Mouse (Mus musculus) embryonic facial prominence, embryonic 12.5 days (tissue): ENCODE data around the gene Rnf212. TPM values are rescaled to one million over a fixed set of nuclear protein-coding genes. Genes with fewer than 3 reads are reported as not detected.

Experiments used
- ATAC-seq: fragments of 200-750 bp; cut with Nextera tagmentation; 2 replicates; pipeline ENCODE4 v1.8.0; 2017; ENCODE audit not compliant: insufficient number of reproducible peaks, insufficient read depth, low FRiP score, low TSS enrichment
- H3K27ac ChIP-seq: fragments of 300-500 bp; sonication (generic); 2 replicates; pipeline ENCODE4 v1.5.1; 2016; ENCODE audit warnings: mild to moderate bottlenecking
- H3K27me3 ChIP-seq: fragments of 300-500 bp; sonication (generic); 2 replicates; pipeline ENCODE4 v1.6.1; 2016; ENCODE audit warnings: mild to moderate bottlenecking, moderate library complexity
- H3K36me3 ChIP-seq: fragments of 300-500 bp; sonication (generic); 2 replicates; pipeline ENCODE4 v1.6.1; 2016; ENCODE audit warnings: mild to moderate bottlenecking
- H3K4me1 ChIP-seq: fragments of 300-500 bp; sonication (generic); 2 replicates; pipeline ENCODE4 v1.6.1; 2016
- H3K4me2 ChIP-seq: fragments of 300-500 bp; sonication (generic); replicated peaks from 2 replicates; pipeline ENCODE4 v1.6.1; 2016; ENCODE audit warnings: mild to moderate bottlenecking, moderate library complexity
- H3K4me3 ChIP-seq: fragments of 300-500 bp; sonication (generic); 2 replicates; pipeline ENCODE4 v1.5.1; 2016; ENCODE audit warnings: mild to moderate bottlenecking
- H3K9ac ChIP-seq: fragments of 300-500 bp; sonication (generic); 2 replicates; pipeline ENCODE4 v1.6.1; 2016; ENCODE audit warnings: mild to moderate bottlenecking, moderate library complexity
- H3K9me3 ChIP-seq: fragments of 300-500 bp; sonication (generic); 2 replicates; pipeline ENCODE4 v1.6.1; 2016; ENCODE audit warnings: mild to moderate bottlenecking, moderate library complexity
- WGBS: fragments of 180-500 bp; shearing (Covaris S2); methylation state at CpG from one replicate; pipeline ENCODE4 v1.1.7; 2016; 5-methylcytosine and 5-hydroxymethylcytosine counted together
- polyA plus RNA-seq: library from polyadenylated mRNA; unstranded; fragments of >200 nt; fragmentation: Nextera tagmentation; extraction: Ambion mirVana; gene quantifications from 2 replicates; pipeline ENCODE4 v1.2.1, GENCODE M21; 2016

Gene Rnf212
- polyA plus RNA-seq, 1 experiment from 2014 or later, result 0.54 TPM

- H3K27me3 ChIP-seq, result no peaks in the 10 kb centered on the region
- H3K36me3 ChIP-seq, result peaks cover 6% of the 10 kb centered on the region; the same call in 1 of the 2 replicates
- WGBS, result 1% methylated on average over 36 of the region's 43 CpGs
- peak overlapping the region; percentile 81 for H3K4me3 ChIP-seq
- peak; percentile 91 for ATAC-seq
- peak overlapping the region; percentile 93 for H3K9ac ChIP-seq
- peak overlapping the region; percentile 73 for H3K27ac ChIP-seq
- no peaks in the 10 kb centered on the region for H3K9me3 ChIP-seq
- H3K4me1 ChIP-seq, result peaks cover 54% of the 10 kb centered on the region
- peak overlapping the region; percentile 75 for H3K4me2 ChIP-seq
Observed at GRCm38 (mm10) chr5:108693872-108694288, 80.9 kb downstream of the Rnf212 start.

- H3K4me1 ChIP-seq, result peaks cover 40% of the 10 kb centered on the region
- H3K27ac ChIP-seq, result no peak within 1 kb of the TSS
- no peaks in the 10 kb centered on the region for H3K27me3 ChIP-seq
- peak within 1 kb of the TSS; percentile 81 for H3K4me3 ChIP-seq
- H3K36me3 ChIP-seq, result no peaks in the 10 kb centered on the region
- no peak for ATAC-seq
- 2% methylated on average over 16 of the region's 18 CpGs for WGBS
- H3K9me3 ChIP-seq, result no peaks in the 10 kb centered on the region
- H3K9ac ChIP-seq, result peak within 1 kb of the TSS; percentile 93; the same call in 1 of the 2 replicates
- peak within 1 kb of the TSS; percentile 75 for H3K4me2 ChIP-seq
Observed at GRCm38 (mm10) chr5:108692271-108692670, 82.5 kb downstream of the Rnf212 start, which contains the start of gene Fgfrl1. Fgfrl1 (plus strand) TSS chr5:108692382.

DNA sequence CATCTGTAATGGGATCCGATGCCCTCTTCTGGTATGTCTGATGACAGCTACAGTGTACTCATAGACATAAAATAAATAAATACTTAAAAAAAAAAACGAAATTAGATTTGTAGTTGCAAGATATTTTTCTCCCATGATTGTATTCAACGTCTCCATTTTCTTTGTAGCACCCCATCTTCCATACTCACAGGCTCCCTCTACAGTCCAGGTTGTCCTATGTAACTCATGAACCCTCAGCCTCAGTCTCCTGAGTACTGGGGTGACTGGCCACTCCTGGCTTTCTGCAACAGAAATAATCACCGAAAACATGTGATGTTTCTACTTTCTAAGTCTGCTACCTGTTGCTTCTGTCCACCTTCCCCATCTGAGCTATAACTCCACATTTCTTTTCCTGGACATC, 83.6 kb downstream of the Rnf212 start:
- Histone ChIP-seq H3K4me2 (no peak overlapping the region), H3K36me3 (0 out of 2 replicates have a peak, but pooled peaks cover under 1% of the 10 kb centered on the region), H3K27ac (no peak overlapping the region), H3K4me3 (no peak overlapping the region), H3K27me3 (no peaks in the 10 kb centered on the region), H3K9me3 (no peaks in the 10 kb centered on the region), H3K4me1 (peaks cover 31% of the 10 kb centered on the region), H3K9ac (no peak overlapping the region)
- no peak for ATAC-seq
- WGBS, result 75% methylated on average over 4 of the region's 4 CpGs

- Histone ChIP-seq H3K27me3 (no peaks in the 10 kb centered on the region), H3K4me3 (no peak overlapping the region), H3K4me1 (peaks cover 18% of the 10 kb centered on the region; the same call in 1 of the 2 replicates), H3K27ac (no peak overlapping the region), H3K9ac (no peak overlapping the region), H3K9me3 (no peaks in the 10 kb centered on the region), H3K4me2 (no peak overlapping the region), H3K36me3 (0 out of 2 replicates have a peak, but pooled peaks cover 6% of the 10 kb centered on the region)
- ATAC-seq, result no peak
- 77% methylated on average over 5 of the region's 5 CpGs for WGBS
Observed at GRCm38 (mm10) chr5:108689091-108689490, 85.7 kb downstream of the Rnf212 start.

DNA sequence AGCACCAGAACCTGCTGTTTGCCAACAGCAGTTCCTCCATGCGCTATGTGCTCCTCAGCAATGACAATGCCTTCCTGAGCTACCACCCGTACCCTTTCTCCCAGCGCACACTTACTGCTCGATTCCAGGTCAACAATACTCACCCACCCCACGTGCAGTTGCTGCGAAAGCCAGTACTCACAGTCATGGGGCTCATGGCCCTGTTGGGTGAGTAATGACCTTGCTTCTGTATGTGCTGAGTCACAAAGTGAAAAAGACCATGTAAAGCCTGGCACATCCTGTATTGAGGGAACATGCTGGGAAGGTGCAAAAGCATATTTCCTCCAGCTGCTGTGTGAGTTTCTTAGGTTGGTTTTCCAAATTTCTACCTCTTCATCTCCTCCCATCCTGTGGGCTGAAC, 93.9 kb downstream of the Rnf212 start:
- Histone ChIP-seq H3K9me3 (no peaks in the 10 kb centered on the region), H3K9ac (no peak overlapping the region), H3K4me3 (no peak overlapping the region), H3K27ac (no peak overlapping the region), H3K4me1 (peaks cover 9% of the 10 kb centered on the region), H3K27me3 (no peaks in the 10 kb centered on the region), H3K36me3 (0 out of 2 replicates have a peak, but pooled peaks cover 3% of the 10 kb centered on the region), H3K4me2 (no peak overlapping the region)
- no peak for ATAC-seq
- 93% methylated on average over 6 of the region's 6 CpGs for WGBS

DNA sequence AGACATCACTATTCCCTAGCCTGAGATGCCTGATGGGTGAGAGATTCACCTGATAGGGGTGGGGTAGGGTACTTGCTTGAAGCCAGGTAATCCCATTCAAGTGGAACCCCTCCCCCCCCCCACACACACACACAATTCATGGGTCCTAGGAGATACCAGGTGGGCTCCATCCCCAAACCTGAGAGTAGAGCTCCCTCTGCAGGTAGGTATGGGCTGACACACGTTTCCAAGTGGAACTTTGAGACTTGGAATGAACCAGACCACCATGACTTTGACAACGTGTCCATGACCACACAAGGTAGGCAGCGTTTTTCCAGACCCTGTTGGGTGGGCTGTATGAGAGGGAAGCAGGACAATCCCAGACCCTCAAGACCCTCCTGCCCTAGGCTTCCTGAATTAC, 94.9 kb downstream of the Rnf212 start:
- H3K9ac ChIP-seq, result no peak overlapping the region
- no peak overlapping the region for H3K27ac ChIP-seq
- H3K27me3 ChIP-seq, result no peaks in the 10 kb centered on the region
- WGBS, result 52% methylated on average over 3 of the region's 3 CpGs
- H3K4me2 ChIP-seq, result no peak overlapping the region
- H3K4me3 ChIP-seq, result no peak overlapping the region
- peaks cover 13% of the 10 kb centered on the region for H3K4me1 ChIP-seq
- ATAC-seq, result no peak
- no peaks in the 10 kb centered on the region for H3K9me3 ChIP-seq
- H3K36me3 ChIP-seq, result no peaks in the 10 kb centered on the region

Other genes with a start within 250 kb of the Rnf212 start
- gene Cplx1, start 225.0 kb downstream of the Rnf212 start, polyA plus RNA-seq, result 3.5 and 4.3 TPM in 2 replicates
- gene Gak, start 145.2 kb downstream of the Rnf212 start, polyA plus RNA-seq, result 53.5 and 55.2 TPM in 2 replicates
- 22.3 and 22.6 TPM in 2 replicates for gene Tmem175, start 145.2 kb downstream of the Rnf212 start, polyA plus RNA-seq
- gene Idua, start 114.7 kb downstream of the Rnf212 start, polyA plus RNA-seq, result 13.4 and 14.5 TPM in 2 replicates
- gene Dgkq, start 105.3 kb downstream of the Rnf212 start, polyA plus RNA-seq, result 16.6 and 18.8 TPM in 2 replicates
- 1.3 and 1.8 TPM in 2 replicates for gene Slc26a1, start 99.4 kb downstream of the Rnf212 start, polyA plus RNA-seq
- 45.4 and 46.8 TPM in 2 replicates for gene Fgfrl1, start 82.6 kb downstream of the Rnf212 start, polyA plus RNA-seq
- not detected in 2 replicates for gene Tmed11, start 20.4 kb upstream of the Rnf212 start, polyA plus RNA-seq
- not detected in 2 replicates for gene Vmn2r8, start 33.9 kb upstream of the Rnf212 start, polyA plus RNA-seq
- gene Vmn2r9, start 77.6 kb upstream of the Rnf212 start, polyA plus RNA-seq, result not detected in 2 replicates
- not detected in 2 replicates for gene Vmn2r10, start 231.5 kb upstream of the Rnf212 start, polyA plus RNA-seq